Mouse (Mus musculus): ENCODE data around the gene Gm11555. TPM values are rescaled to one million over a fixed set of nuclear protein-coding genes. Genes with fewer than 3 reads are reported as not detected.
"Not testable (repeated sequence)": the region's sequence is repeated elsewhere in the genome, so short reads cannot be mapped to it uniquely, and the experiment has no call there.

Gm11555 gene
- polyA plus RNA-seq, 1 experiment, result not detected

GRCm38 (mm10) chr11:99633293-99633692, 16.7 kb downstream of the Gm11555 start:
- WGBS, result 61% methylated on average over 2 of the region's 2 CpGs
- H3K4me3 ChIP-seq (ENCODE audit: low read depth, low read length), result no peak overlapping the region
- no peaks in the 10 kb centered on the region for H3K36me3 ChIP-seq (ENCODE audit: control insufficient read depth, insufficient read depth, low read length)
- H3K4me1 ChIP-seq (ENCODE audit: control insufficient read depth, insufficient read depth, insufficient read length, low read length), result no peaks in the 10 kb centered on the region
- TF ChIP-seq CTCF (IDR thresholded peaks at IDR 0.05; ENCODE audit: extremely low read depth, insufficient read length, insufficient replicate concordance, low read depth, low read length) (no peak), POLR2A (IDR thresholded peaks at IDR 0.05; ENCODE audit: low read depth, low read length) (no peak)
- H3K27ac ChIP-seq (ENCODE audit: insufficient read depth, low read depth, low read length), result no peak overlapping the region
- H3K27me3 ChIP-seq (ENCODE audit: control insufficient read depth, insufficient read depth, low read length), result no peaks in the 10 kb centered on the region

GRCm38 (mm10) chr11:99630890-99631289, 19.1 kb downstream of the Gm11555 start:
- TF ChIP-seq CTCF (IDR thresholded peaks at IDR 0.05; ENCODE audit: extremely low read depth, insufficient read length, insufficient replicate concordance, low read depth, low read length), result no peak
- no peak for TF ChIP-seq POLR2A (IDR thresholded peaks at IDR 0.05; ENCODE audit: low read depth, low read length)
- no peak overlapping the region for H3K27ac ChIP-seq (ENCODE audit: insufficient read depth, low read depth, low read length)
- no peaks in the 10 kb centered on the region for H3K4me1 ChIP-seq (ENCODE audit: control insufficient read depth, insufficient read depth, insufficient read length, low read length)
- no peaks in the 10 kb centered on the region for H3K36me3 ChIP-seq (ENCODE audit: control insufficient read depth, insufficient read depth, low read length)
- H3K4me3 ChIP-seq (ENCODE audit: low read depth, low read length), result no peak overlapping the region
- H3K27me3 ChIP-seq (ENCODE audit: control insufficient read depth, insufficient read depth, low read length), result no peaks in the 10 kb centered on the region
- WGBS, result 39% methylated on average over 3 of the region's 3 CpGs

- H3K27ac ChIP-seq (ENCODE audit: insufficient read depth, low read depth, low read length), result no peak within 1 kb of the TSS
- 63% methylated on average over 4 of the region's 4 CpGs for WGBS
- TF ChIP-seq POLR2A (IDR thresholded peaks at IDR 0.05; ENCODE audit: low read depth, low read length), result no peak
Measured at GRCm38 (mm10) chr11:99628138-99628537, 21.9 kb downstream of the Gm11555 start, which contains the start of gene Krtap4-1. Gene Krtap4-1, minus strand, starts transcription at chr11:99628238.

GRCm38 (mm10) chr11:99620335-99620734, 29.7 kb downstream of the Gm11555 start, which contains the start of gene Gm11562:
Gene Gm11562, minus strand, starts transcription at chr11:99620435.
- WGBS, result 73% methylated on average over 2 of the region's 2 CpGs
- Histone ChIP-seq H3K4me3 (ENCODE audit: low read depth, low read length) (no peak within 1 kb of the TSS), H3K27ac (ENCODE audit: insufficient read depth, low read depth, low read length) (no peak within 1 kb of the TSS), H3K36me3 (ENCODE audit: control insufficient read depth, insufficient read depth, low read length) (no peaks in the 10 kb centered on the region), H3K27me3 (ENCODE audit: control insufficient read depth, insufficient read depth, low read length) (no peaks in the 10 kb centered on the region), H3K4me1 (ENCODE audit: control insufficient read depth, insufficient read depth, insufficient read length, low read length) (no peaks in the 10 kb centered on the region)
- TF ChIP-seq CTCF (IDR thresholded peaks at IDR 0.05; ENCODE audit: extremely low read depth, insufficient read length, insufficient replicate concordance, low read depth, low read length) (no peak), POLR2A (IDR thresholded peaks at IDR 0.05; ENCODE audit: low read depth, low read length) (no peak)

More at GRCm38 (mm10) chr11:99628138-99628537, 21.9 kb downstream of the Gm11555 start, which contains the start of gene Krtap4-1:
- H3K4me3 ChIP-seq (ENCODE audit: low read depth, low read length), result no peak within 1 kb of the TSS
- H3K27me3 ChIP-seq (ENCODE audit: control insufficient read depth, insufficient read depth, low read length), result no peaks in the 10 kb centered on the region
- no peaks in the 10 kb centered on the region for H3K36me3 ChIP-seq (ENCODE audit: control insufficient read depth, insufficient read depth, low read length)
- no peaks in the 10 kb centered on the region for H3K4me1 ChIP-seq (ENCODE audit: control insufficient read depth, insufficient read depth, insufficient read length, low read length)

GRCm38 (mm10) chr11:99614796-99615363, 35.2 kb downstream of the Gm11555 start, which contains the start of gene Krtap2-4:
Gene Krtap2-4, minus strand, starts transcription at chr11:99614846.
- Histone ChIP-seq H3K36me3 (ENCODE audit: control insufficient read depth, insufficient read depth, low read length) (no peaks in the 10 kb centered on the region), H3K4me1 (ENCODE audit: control insufficient read depth, insufficient read depth, insufficient read length, low read length) (peaks cover 3% of the 10 kb centered on the region; the same call in 1 of the 2 replicates), H3K27me3 (ENCODE audit: control insufficient read depth, insufficient read depth, low read length) (no peaks in the 10 kb centered on the region), H3K27ac (ENCODE audit: insufficient read depth, low read depth, low read length) (no peak within 1 kb of the TSS), H3K4me3 (ENCODE audit: low read depth, low read length) (no peak within 1 kb of the TSS)
- 41% methylated on average over 3 of the region's 3 CpGs for whole genome bisulfite sequencing
- TF ChIP-seq CTCF (IDR thresholded peaks at IDR 0.05; ENCODE audit: extremely low read depth, insufficient read length, insufficient replicate concordance, low read depth, low read length) (no peak), POLR2A (IDR thresholded peaks at IDR 0.05; ENCODE audit: low read depth, low read length) (no peak)

GRCm38 (mm10) chr11:99610089-99610488, 39.9 kb downstream of the Gm11555 start, which contains the start of gene Gm11937:
Gene Gm11937, minus strand, starts transcription at chr11:99610189.
- not testable (repeated sequence) for H3K4me3 ChIP-seq (ENCODE audit: low read depth, low read length); H3K27ac ChIP-seq (ENCODE audit: insufficient read depth, low read depth, low read length); H3K4me1 ChIP-seq (ENCODE audit: control insufficient read depth, insufficient read depth, insufficient read length, low read length); H3K36me3 ChIP-seq (ENCODE audit: control insufficient read depth, insufficient read depth, low read length); H3K27me3 ChIP-seq (ENCODE audit: control insufficient read depth, insufficient read depth, low read length)
- WGBS, result 53% methylated on average over 2 of the region's 2 CpGs

GRCm38 (mm10) chr11:99609126-99609525, 40.9 kb downstream of the Gm11555 start:
- H3K27ac ChIP-seq (ENCODE audit: insufficient read depth, low read depth, low read length), result no peak overlapping the region
- no peaks in the 10 kb centered on the region for H3K27me3 ChIP-seq (ENCODE audit: control insufficient read depth, insufficient read depth, low read length)
- H3K36me3 ChIP-seq (ENCODE audit: control insufficient read depth, insufficient read depth, low read length), result no peaks in the 10 kb centered on the region
- peaks cover 5% of the 10 kb centered on the region; the same call in 1 of the 2 replicates for H3K4me1 ChIP-seq (ENCODE audit: control insufficient read depth, insufficient read depth, insufficient read length, low read length)
- H3K4me3 ChIP-seq (ENCODE audit: low read depth, low read length), result no peak overlapping the region
- 84% methylated on average over 1 of the region's 1 CpGs for WGBS
- TF ChIP-seq POLR2A (IDR thresholded peaks at IDR 0.05; ENCODE audit: low read depth, low read length), result no peak

- WGBS, result 28% methylated on average over 1 of the region's 1 CpGs
- H3K36me3 ChIP-seq (ENCODE audit: control insufficient read depth, insufficient read depth, low read length); H3K27ac ChIP-seq (ENCODE audit: insufficient read depth, low read depth, low read length); H3K4me3 ChIP-seq (ENCODE audit: low read depth, low read length); H3K27me3 ChIP-seq (ENCODE audit: control insufficient read depth, insufficient read depth, low read length); H3K4me1 ChIP-seq (ENCODE audit: control insufficient read depth, insufficient read depth, insufficient read length, low read length): not testable (repeated sequence)
Measured at GRCm38 (mm10) chr11:99603208-99603607, 46.8 kb downstream of the Gm11555 start, which contains the start of gene Gm11938. Gene Gm11938, minus strand, starts transcription at chr11:99603308.

Other genes starting within 250 kb of the Gm11555 start
- 0.48 and 9.5 TPM in 2 replicates for gene Krt12, start 228.0 kb downstream of the Gm11555 start, polyA plus RNA-seq (2012; rRNA removed)
- 292 and 951 TPM in 2 replicates for gene Krt20, start 212.1 kb downstream of the Gm11555 start, polyA plus RNA-seq (2012; rRNA removed)
- 4.4 and 7.4 TPM in 2 replicates for gene Krt23, start 157.1 kb downstream of the Gm11555 start, polyA plus RNA-seq (2012; rRNA removed)
- not detected in 2 replicates for gene Krt39, start 128.9 kb downstream of the Gm11555 start, polyA plus RNA-seq (2012; rRNA removed)
- gene Krt40, start 107.1 kb downstream of the Gm11555 start, polyA plus RNA-seq (2012; rRNA removed), result not detected in 2 replicates
- not detected in 2 replicates for gene Krtap3-3, start 99.4 kb downstream of the Gm11555 start, polyA plus RNA-seq (2012; rRNA removed)
- not detected in 2 replicates for gene Krtap3-2, start 93.4 kb downstream of the Gm11555 start, polyA plus RNA-seq (2012; rRNA removed)
- not detected in 2 replicates for gene Gm11939, start 90.8 kb downstream of the Gm11555 start, polyA plus RNA-seq (2012; rRNA removed)
- 0.47 and 2.7 TPM in 2 replicates for gene Krtap3-1, start 83.6 kb downstream of the Gm11555 start, polyA plus RNA-seq (2012; rRNA removed)
- not detected in 2 replicates for gene Krtap1-5, start 69.2 kb downstream of the Gm11555 start, polyA plus RNA-seq (2012; rRNA removed)
- gene Krtap1-4, start 66.6 kb downstream of the Gm11555 start, polyA plus RNA-seq (2012; rRNA removed), result not detected in 2 replicates
- not detected in 2 replicates for gene Krtap1-3, start 58.9 kb downstream of the Gm11555 start, polyA plus RNA-seq (2012; rRNA removed)
- gene Krtap9-3, start 52.1 kb downstream of the Gm11555 start, polyA plus RNA-seq (2012; rRNA removed), result not detected in 2 replicates
- gene Gm11938, start 46.9 kb downstream of the Gm11555 start, polyA plus RNA-seq (2012; rRNA removed), result 1.3 TPM in 1 of 2 replicates, not detected in the other
- gene Gm11937, start 40.0 kb downstream of the Gm11555 start, polyA plus RNA-seq (2012; rRNA removed), result not detected in 2 replicates
- 0.29 and 1.9 TPM in 2 replicates for gene Krtap2-4, start 35.4 kb downstream of the Gm11555 start, polyA plus RNA-seq (2012; rRNA removed)
- gene Gm11562, start 29.8 kb downstream of the Gm11555 start, polyA plus RNA-seq (2012; rRNA removed), result 1.9 TPM in 1 of 2 replicates, not detected in the other
- not detected in 2 replicates for gene Krtap4-1, start 22.0 kb downstream of the Gm11555 start, polyA plus RNA-seq (2012; rRNA removed)
- gene Krtap4-2, start 15.2 kb downstream of the Gm11555 start, polyA plus RNA-seq (2012; rRNA removed), result not detected in 2 replicates
- gene Krtap4-7, start 6.1 kb downstream of the Gm11555 start, polyA plus RNA-seq (2012; rRNA removed), result not detected in 2 replicates
- not detected in 2 replicates for gene Gm11563, start 8.7 kb upstream of the Gm11555 start, polyA plus RNA-seq (2012; rRNA removed)
- gene Krtap4-6, start 15.7 kb upstream of the Gm11555 start, polyA plus RNA-seq (2012; rRNA removed), result not detected in 2 replicates
- not detected in 2 replicates for gene Gm14190, start 40.5 kb upstream of the Gm11555 start, polyA plus RNA-seq (2012; rRNA removed)
- not detected in 2 replicates for gene Gm14180, start 84.1 kb upstream of the Gm11555 start, polyA plus RNA-seq (2012; rRNA removed)
- not detected in 2 replicates for gene Gm11595, start 122.7 kb upstream of the Gm11555 start, polyA plus RNA-seq (2012; rRNA removed)
- gene Krtap4-8, start 130.5 kb upstream of the Gm11555 start, polyA plus RNA-seq (2012; rRNA removed), result not detected in 2 replicates
- not detected in 2 replicates for gene Krtap4-9, start 135.0 kb upstream of the Gm11555 start, polyA plus RNA-seq (2012; rRNA removed)
- gene Gm11596, start 143.2 kb upstream of the Gm11555 start, polyA plus RNA-seq (2012; rRNA removed), result not detected in 2 replicates
- gene Gm11569, start 148.7 kb upstream of the Gm11555 start, polyA plus RNA-seq (2012; rRNA removed), result not detected in 2 replicates
- gene Gm11554, start 154.2 kb upstream of the Gm11555 start, polyA plus RNA-seq (2012; rRNA removed), result not detected in 2 replicates
- gene Krtap4-13, start 159.7 kb upstream of the Gm11555 start, polyA plus RNA-seq (2012; rRNA removed), result not detected in 2 replicates
- not detected in 2 replicates for gene Gm11564, start 165.4 kb upstream of the Gm11555 start, polyA plus RNA-seq (2012; rRNA removed)
- not detected in 2 replicates for gene 2300003K06Rik, start 187.8 kb upstream of the Gm11555 start, polyA plus RNA-seq (2012; rRNA removed)
- gene Krtap4-16, start 201.4 kb upstream of the Gm11555 start, polyA plus RNA-seq (2012; rRNA removed), result 1.9 and 3.2 TPM in 2 replicates
- gene Gm11568, start 207.7 kb upstream of the Gm11555 start, polyA plus RNA-seq (2012; rRNA removed), result not detected in 2 replicates
- not detected in 2 replicates for gene Gm11559, start 214.2 kb upstream of the Gm11555 start, polyA plus RNA-seq (2012; rRNA removed)
- gene Krtap9-1, start 223.2 kb upstream of the Gm11555 start, polyA plus RNA-seq (2012; rRNA removed), result not detected in 2 replicates
- not detected in 2 replicates for gene Gm11567, start 229.0 kb upstream of the Gm11555 start, polyA plus RNA-seq (2012; rRNA removed)

Data from small intestine, adult 2 months (tissue).